Mouse (Mus musculus) stomach, postnatal 0 days (tissue): ENCODE results near the gene R3hdm1.

Source experiments
- CTCF ChIP-seq: IDR thresholded peaks from 2 replicates; pipeline ENCODE4 v1.5.1; 2016; ENCODE audit warnings: antibody characterized with exemption, low read depth, mild to moderate bottlenecking, moderate library complexity
- EP300 ChIP-seq: optimal IDR thresholded peaks from 2 replicates; pipeline ENCODE3; 2016; ENCODE audit warnings: antibody characterized with exemption

DNA sequence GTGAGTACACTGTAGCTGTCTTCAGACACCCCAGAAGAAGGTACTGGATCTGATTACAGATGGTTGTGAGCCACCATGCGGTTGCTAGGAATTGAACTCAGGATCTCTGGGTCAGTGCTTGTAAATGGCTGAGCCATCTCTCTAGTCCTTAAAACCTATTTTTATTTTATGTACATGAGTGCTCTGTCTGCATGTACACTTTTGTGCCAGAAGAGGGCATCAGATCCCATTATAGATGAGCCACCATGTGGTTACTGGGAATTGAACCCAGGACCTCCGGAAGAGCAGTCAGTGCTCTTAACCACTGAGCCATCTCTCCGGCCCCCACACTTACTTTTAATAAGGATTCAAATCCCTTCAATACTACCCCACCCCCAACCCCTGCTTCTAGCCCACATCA, 179.8 kb downstream of the R3hdm1 start:
- TF ChIP-seq CTCF = no peak
- TF ChIP-seq EP300 = no peak
